Mouse (Mus musculus) adrenal gland, adult 18-20 months (tissue): Measurements from ENCODE around the gene Agbl4. TPM values are rescaled to one million over a fixed set of nuclear protein-coding genes. Genes with fewer than 3 reads are reported as not detected.

Source experiments
- DNase-seq, 2 experiments: peaks; one replicate each; pipeline ENCODE4 v3.0.0; 2021 to 2022; ENCODE audit warnings: low spot score in 2 of 2
- total RNA-seq, 2 experiments: library from RNA; stranded (reverse); gene quantifications; 1 replicate in 1 of 2; 2 replicates in 1 of 2; pipeline ENCODE4 v1.2.3; 2021

The Agbl4 gene
- total RNA-seq, 2 experiments from 2014 or later: 0.96 to 1.3 TPM

DNA sequence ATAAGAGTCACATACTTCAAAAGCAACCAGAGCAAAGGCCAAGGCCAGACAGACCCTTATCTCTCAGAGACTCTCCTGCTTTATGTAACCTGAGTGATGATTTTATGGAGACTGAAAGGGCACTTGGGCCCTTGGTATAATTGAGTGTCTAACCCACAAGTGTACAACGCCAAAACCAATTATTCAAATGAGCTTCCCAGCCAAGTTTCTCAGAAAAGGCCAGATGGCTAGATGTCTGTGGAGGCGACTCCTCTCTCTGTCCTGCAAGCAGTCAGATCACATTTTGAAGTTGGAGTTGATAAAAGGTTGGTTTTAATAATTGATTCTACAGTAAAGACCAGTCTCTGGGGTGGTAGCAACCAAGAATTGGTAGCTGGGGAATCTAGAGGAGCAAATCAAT, 1158.0 kb downstream of the Agbl4 start:
- DNase-seq: no peak

- no peak for DNase-seq
Observed at GRCm38 (mm10) chr4:111577087-111577773, 1179.8 kb downstream of the Agbl4 start.

DNA sequence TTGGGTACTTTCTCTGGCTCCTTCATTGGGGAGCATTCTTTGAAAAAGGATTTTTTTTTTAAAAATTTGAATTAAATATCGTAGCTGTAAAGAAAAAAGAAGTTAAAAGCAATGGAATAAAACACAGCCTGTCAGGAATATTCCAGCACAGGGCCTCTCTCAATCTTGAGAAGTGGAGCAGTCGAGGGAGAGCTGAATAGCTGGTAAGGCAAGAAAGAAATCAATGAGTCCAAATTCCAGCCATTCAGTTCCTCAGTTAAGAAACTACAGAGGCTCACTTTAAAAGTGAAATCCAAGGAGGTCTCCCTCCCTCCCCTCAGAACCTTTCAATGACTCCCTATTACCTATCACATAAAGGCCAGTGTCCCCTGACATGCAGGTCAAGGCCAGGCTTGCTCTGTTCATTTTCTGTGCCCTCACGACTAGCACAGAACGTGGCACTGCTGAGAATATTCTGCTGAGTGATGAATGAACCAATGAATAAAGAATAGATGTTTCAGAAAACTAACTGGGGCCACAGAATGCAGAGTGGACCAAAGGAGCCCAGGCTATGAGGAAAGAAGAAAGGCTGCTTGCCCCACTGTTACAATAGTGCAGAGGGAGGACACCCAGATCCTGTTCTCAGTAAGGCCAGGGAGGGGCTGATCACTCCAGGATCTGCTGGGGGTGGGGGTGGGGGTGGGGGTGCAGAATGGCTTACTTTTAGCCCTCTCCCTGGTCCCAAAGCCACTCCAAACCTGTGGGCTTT, 1181.8 kb downstream of the Agbl4 start:
- DNase-seq: no peak

DNA sequence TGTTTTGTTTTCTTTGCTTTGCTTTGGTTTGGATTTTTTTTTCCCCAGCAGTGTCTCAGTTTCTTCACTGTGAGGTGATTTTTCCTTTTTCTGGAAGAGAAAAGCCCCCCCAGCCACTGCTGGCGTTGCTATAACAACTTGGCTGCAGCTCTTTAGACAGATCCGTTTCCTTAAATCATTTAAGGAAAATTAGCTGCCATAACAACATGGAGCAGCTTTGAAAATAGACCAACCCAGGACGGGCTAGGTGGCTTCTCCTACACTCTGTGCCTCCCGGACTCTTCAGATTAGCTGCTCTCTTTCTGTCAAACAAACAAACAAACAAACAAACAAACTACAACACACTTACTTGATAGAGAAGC, 1182.4 kb downstream of the Agbl4 start:
- DNase-seq: no peak

DNA sequence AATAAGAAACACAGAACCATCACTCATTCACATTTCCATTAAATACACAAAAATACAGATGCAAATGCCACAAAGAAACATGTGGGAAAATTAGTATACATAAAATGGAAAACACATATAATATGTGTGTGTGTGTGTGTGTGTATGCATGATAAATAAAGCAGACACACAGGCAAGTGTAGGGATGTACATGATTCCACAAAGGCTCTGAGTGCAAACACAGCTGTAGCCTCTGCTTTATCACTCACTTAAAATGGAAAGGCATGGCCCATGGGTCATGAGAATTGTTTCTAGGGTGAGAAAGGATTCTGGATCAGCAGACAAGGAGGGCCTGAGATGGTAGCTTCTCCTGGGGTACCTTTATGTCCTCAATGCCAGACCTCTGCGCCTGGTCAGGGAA, 1182.8 kb downstream of the Agbl4 start:
- no peak for DNase-seq

DNA sequence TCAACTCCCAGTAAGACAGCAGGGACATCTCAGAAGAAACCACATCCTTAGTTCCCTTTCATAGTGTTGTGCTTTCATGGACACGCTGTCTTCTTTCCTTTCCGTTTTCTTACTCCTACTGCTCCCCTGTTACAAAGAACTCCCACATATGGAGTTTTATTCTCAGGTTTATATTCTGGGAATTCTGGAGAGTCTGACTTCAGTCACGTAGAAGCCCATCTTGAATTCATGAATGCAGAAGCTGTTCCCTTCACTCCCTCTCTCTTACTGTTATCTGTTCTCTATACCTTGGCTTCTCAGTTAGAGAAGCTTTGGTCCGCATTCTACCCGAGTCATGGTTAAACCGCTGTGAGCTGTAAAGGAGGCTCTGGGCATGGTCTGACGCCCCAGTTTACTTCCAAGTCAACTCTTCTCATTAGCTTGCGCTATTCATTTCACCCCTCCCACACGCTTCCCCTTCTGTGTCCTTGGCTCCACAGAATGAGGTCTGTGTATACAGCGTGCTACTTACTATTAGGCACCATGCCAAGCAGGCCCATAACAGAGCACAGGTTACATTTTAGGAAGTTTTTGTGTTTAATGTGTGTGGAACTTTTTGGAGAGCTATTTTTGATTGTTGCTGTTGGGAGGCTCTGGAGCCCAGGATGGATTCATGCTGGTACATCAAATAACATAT, 1186.2 kb downstream of the Agbl4 start:
- no peak for DNase-seq

DNA sequence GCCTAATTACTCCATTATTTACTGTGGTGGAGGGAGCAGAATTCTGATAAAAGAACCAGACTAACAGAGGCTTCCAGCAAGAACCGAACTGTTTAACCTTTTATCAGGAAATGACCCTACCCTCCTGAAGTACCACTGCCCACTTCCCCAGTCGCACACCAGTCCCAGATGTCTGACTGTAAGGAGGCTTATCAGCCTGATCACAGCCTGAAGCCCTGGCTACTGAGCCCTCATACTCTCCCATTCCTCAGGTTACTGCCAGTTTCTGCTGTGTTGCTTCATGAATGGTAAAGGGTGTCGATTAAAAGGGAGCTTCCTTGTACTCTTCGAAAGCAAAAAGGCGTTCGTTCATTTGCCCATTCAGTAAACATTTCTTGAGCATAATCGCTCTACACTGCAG, 1186.8 kb downstream of the Agbl4 start:
- no peak for DNase-seq

- DNase-seq: no peak
Observed at GRCm38 (mm10) chr4:111588211-111588610, 1190.8 kb downstream of the Agbl4 start.

GRCm38 (mm10) chr4:111589467-111590170, 1192.2 kb downstream of the Agbl4 start:
- DNase-seq: no peak

DNA sequence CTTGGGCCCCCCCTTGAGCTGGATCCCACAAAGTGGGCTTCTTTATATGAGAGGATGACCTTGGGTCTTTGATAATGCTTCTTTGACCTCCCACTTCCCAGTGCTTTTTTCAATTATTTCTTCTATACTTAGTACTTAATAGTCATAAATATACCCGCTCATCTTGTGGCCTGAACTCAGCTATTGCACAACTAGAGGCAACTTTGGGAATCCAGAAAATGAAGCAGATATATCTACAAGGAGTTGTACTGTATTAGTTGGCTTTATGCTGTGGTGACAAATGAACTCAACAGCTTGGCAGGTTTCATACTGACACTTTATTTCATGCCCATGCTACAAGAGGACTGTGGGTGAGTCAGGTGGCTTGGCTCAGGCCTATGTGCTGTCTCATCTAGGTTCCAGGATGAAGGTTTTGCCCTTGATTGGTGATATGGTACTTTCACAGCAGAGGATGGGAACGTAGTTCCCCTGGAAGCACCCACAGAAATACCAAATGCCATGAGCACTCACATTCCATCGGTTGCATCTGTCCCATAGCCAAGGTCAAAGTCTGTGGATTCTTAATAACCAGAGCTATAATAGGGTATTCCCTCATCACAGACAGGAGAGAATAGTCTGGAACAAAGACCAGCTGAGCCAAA, 1197.3 kb downstream of the Agbl4 start:
- DNase-seq: no peak

DNA sequence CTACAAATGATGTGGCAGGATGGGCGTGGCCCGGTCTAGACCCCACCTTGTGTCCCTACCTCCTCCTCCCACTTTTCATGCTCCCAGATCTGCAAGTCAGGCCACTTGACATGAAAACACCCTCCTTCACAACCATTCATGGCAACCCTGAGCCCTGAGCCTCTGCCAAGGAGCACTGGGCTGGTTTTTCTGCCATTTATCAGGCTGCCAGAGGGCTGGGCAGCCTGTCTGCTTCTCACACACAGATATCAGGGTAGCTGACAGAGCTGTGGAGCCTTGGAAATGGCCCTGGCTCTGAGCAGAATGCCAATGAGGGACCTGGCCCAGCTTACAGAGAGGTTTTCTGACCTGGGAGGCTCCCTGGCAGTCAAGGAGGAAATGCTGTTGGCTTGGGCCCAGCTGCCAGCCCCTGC, 1199.8 kb downstream of the Agbl4 start:
- DNase-seq: peak in 1 of 2 experiments; percentile 26

- DNase-seq: peak; percentile 20 to 26
Observed at GRCm38 (mm10) chr4:111597986-111598385, 1200.5 kb downstream of the Agbl4 start.

DNA sequence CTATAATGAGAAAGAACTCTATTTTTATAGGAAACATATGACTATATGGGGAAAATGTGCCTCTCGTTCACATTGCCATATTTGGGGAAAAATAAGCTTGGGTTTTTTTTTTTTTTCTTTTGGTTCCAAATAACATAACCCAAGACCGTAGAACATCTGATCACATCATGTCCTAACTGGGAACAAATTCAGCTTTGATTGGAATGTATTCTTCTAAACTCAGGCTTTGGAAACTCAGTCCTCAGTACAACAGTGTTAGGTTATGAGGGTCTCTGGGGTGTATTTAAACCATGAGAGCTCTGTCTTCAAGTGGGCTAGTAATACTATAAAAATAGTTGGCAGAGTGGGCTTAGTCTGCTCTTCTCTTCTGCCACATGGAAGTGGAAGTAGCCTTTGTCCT, 1205.7 kb downstream of the Agbl4 start:
- no peak for DNase-seq

- DNase-seq: no peak
Observed at GRCm38 (mm10) chr4:111607826-111608500, 1210.5 kb downstream of the Agbl4 start.

DNA sequence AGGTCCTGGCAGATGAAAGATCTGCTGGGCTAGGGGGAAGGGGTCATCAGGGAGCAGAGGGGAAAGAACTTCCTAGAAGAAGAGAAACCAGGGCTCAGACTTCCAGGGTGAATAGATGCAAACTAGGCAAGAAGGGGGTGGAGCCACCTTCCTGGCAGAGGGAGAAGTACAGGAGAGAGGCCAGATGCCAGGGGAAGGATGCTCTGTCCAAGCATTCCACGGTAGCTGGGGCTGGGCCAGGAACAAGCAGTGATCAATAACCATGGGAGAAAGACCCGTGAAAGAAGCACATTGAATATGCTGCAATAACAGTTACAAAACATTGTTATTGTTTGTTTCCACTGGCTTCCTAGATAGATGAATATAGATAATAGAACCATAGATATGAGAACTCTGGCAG, 1224.4 kb downstream of the Agbl4 start:
- no peak for DNase-seq

- no peak for DNase-seq
Observed at GRCm38 (mm10) chr4:111624914-111625313, 1227.5 kb downstream of the Agbl4 start.

GRCm38 (mm10) chr4:111626118-111626830, 1228.8 kb downstream of the Agbl4 start:
- DNase-seq: peak; percentile 65 to 71

GRCm38 (mm10) chr4:111632615-111633014, 1235.2 kb downstream of the Agbl4 start:
- DNase-seq: no peak

GRCm38 (mm10) chr4:111635538-111636124, 1238.2 kb downstream of the Agbl4 start:
- no peak for DNase-seq
